Mouse (Mus musculus): ENCODE measurements around the gene Gigyf2.

DNA sequence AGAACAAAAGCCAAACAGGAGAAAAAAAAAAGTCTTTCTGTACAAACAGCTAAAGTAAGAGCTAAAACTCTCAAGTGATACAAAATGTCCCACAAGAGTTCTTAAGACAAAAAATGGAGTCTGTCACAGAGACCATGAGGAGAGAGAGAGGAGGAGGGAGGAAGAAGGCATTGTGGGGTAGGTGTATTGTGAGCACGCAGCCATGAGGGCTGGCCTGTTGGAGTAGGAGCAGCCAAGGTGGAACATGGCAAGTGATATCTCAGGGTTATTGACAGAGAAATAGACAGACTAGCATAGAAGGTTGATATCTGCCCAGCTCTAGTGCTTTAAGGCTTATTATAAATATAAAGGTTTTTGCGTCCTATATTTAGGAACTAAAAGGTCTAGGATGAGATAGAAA, 14.1 kb upstream of the Gigyf2 start:
- TF ChIP-seq ELF1 (IDR thresholded peaks at IDR 0.05; ENCODE audit: low read depth, low read length) (no peak), POLR2AphosphoS2 (IDR thresholded peaks at IDR 0.05; ENCODE audit: low read depth, low read length) (no peak), HCFC1 (IDR thresholded peaks at IDR 0.05; ENCODE audit: low read depth, low read length) (no peak), CTCF (conservative IDR thresholded peaks at IDR 0.05 in 1 of 2, IDR thresholded peaks at IDR 0.05 in 1 of 2; ENCODE audit: low read depth in 2 of 2, low read length in 2 of 2) (no peak)
